Mouse (Mus musculus) cerebellum, adult (tissue): ENCODE results near the gene Slc41a1.
"Not testable (repeated sequence)": the region's sequence is repeated elsewhere in the genome, so short reads cannot be mapped to it uniquely, and the experiment has no call there.

Experiments used
- ATAC-seq: cut with Nextera tagmentation; 2 replicates; pipeline ENCODE4 v1.9.2; 2017; ENCODE audit warnings: mild to moderate bottlenecking, moderate library complexity, mixed read lengths; ENCODE audit not compliant: insufficient number of reproducible peaks, low FRiP score, low TSS enrichment

The Slc41a1 gene

GRCm38 (mm10) chr1:131827207-131827786 is at the start of gene Slc41a1:
TSS of gene Slc41a1 (plus strand) at chr1:131827493.
- ATAC-seq: no peak; the same call in 1 of the 2 replicates

- no peak for ATAC-seq
Observed at GRCm38 (mm10) chr1:131794591-131794990, 32.7 kb upstream of the Slc41a1 start.

- ATAC-seq: no peak
Observed at GRCm38 (mm10) chr1:131795171-131795570, 32.1 kb upstream of the Slc41a1 start.

- ATAC-seq: no peak
Observed at GRCm38 (mm10) chr1:131797202-131797909, 29.9 kb upstream of the Slc41a1 start, which contains the start of gene Pm20d1. TSS of gene Pm20d1 (plus strand) at chr1:131797381.

GRCm38 (mm10) chr1:131800001-131800400 is 27.3 kb upstream of the Slc41a1 start:
- ATAC-seq: no peak

GRCm38 (mm10) chr1:131801071-131801470 is 26.2 kb upstream of the Slc41a1 start:
- ATAC-seq: no peak

- no peak for ATAC-seq
Observed at GRCm38 (mm10) chr1:131802652-131803051, 24.6 kb upstream of the Slc41a1 start.

- ATAC-seq: no peak
Observed at GRCm38 (mm10) chr1:131804166-131804565, 23.1 kb upstream of the Slc41a1 start.

GRCm38 (mm10) chr1:131808986-131809385 is 18.3 kb upstream of the Slc41a1 start:
- ATAC-seq: no peak

- ATAC-seq: no peak
Observed at GRCm38 (mm10) chr1:131809651-131810050, 17.6 kb upstream of the Slc41a1 start.

GRCm38 (mm10) chr1:131811393-131811792 is 15.9 kb upstream of the Slc41a1 start:
- no peak for ATAC-seq

GRCm38 (mm10) chr1:131812006-131812405 is 15.3 kb upstream of the Slc41a1 start:
- no peak for ATAC-seq

GRCm38 (mm10) chr1:131812631-131813295 is 14.5 kb upstream of the Slc41a1 start:
- ATAC-seq: no peak

GRCm38 (mm10) chr1:131813731-131814130 is 13.6 kb upstream of the Slc41a1 start:
- no peak for ATAC-seq

- no peak for ATAC-seq
Observed at GRCm38 (mm10) chr1:131814191-131814590, 13.1 kb upstream of the Slc41a1 start.

- ATAC-seq: no peak
Observed at GRCm38 (mm10) chr1:131816886-131817285, 10.4 kb upstream of the Slc41a1 start.

GRCm38 (mm10) chr1:131820353-131820752 is 6.9 kb upstream of the Slc41a1 start:
- ATAC-seq: not testable (repeated sequence)

GRCm38 (mm10) chr1:131820887-131821328 is 6.4 kb upstream of the Slc41a1 start:
- no peak for ATAC-seq

GRCm38 (mm10) chr1:131822292-131822691 is 5.0 kb upstream of the Slc41a1 start:
- ATAC-seq: no peak

GRCm38 (mm10) chr1:131822856-131823492 is 4.3 kb upstream of the Slc41a1 start:
- ATAC-seq: no peak

GRCm38 (mm10) chr1:131823563-131823962 is 3.7 kb upstream of the Slc41a1 start:
- no peak for ATAC-seq
